Mouse (Mus musculus): ENCODE results near the gene Bpifb6. TPM values are rescaled to one million over a fixed set of nuclear protein-coding genes. Genes with fewer than 3 reads are reported as not detected.

The Bpifb6 gene
- polyA plus RNA-seq, 1 experiment from 2014 or later = not detected

Other genes starting within 250 kb of the Bpifb6 start
- not detected in 2 replicates for gene Dnmt3c, start 203.7 kb upstream of the Bpifb6 start, polyA plus RNA-seq (2016; fragmentation: Nextera tagmentation; extraction: Ambion mirVana)
- 314 and 319 TPM in 2 replicates for gene Mapre1, start 159.1 kb upstream of the Bpifb6 start, polyA plus RNA-seq (2016; fragmentation: Nextera tagmentation; extraction: Ambion mirVana)
- 0.08 and 0.15 TPM in 2 replicates for gene Efcab8, start 120.5 kb upstream of the Bpifb6 start, polyA plus RNA-seq (2016; fragmentation: Nextera tagmentation; extraction: Ambion mirVana)
- not detected in 2 replicates for gene Sun5, start 29.3 kb upstream of the Bpifb6 start, polyA plus RNA-seq (2016; fragmentation: Nextera tagmentation; extraction: Ambion mirVana)
- gene Bpifb2, start 25.3 kb upstream of the Bpifb6 start, polyA plus RNA-seq (2016; fragmentation: Nextera tagmentation; extraction: Ambion mirVana) = not detected in 2 replicates
- not detected in 2 replicates for gene Bpifb3, start 17.8 kb downstream of the Bpifb6 start, polyA plus RNA-seq (2016; fragmentation: Nextera tagmentation; extraction: Ambion mirVana)
- not detected in 2 replicates for gene Bpifb4, start 37.8 kb downstream of the Bpifb6 start, polyA plus RNA-seq (2016; fragmentation: Nextera tagmentation; extraction: Ambion mirVana)
- not detected in 2 replicates for gene Bpifa6, start 74.6 kb downstream of the Bpifb6 start, polyA plus RNA-seq (2016; fragmentation: Nextera tagmentation; extraction: Ambion mirVana)
- gene Bpifa2, start 107.9 kb downstream of the Bpifb6 start, polyA plus RNA-seq (2016; fragmentation: Nextera tagmentation; extraction: Ambion mirVana) = not detected in 2 replicates
- gene Bpifa3, start 229.9 kb downstream of the Bpifb6 start, polyA plus RNA-seq (2016; fragmentation: Nextera tagmentation; extraction: Ambion mirVana) = not detected in 2 replicates
- gene Bpifa1, start 242.5 kb downstream of the Bpifb6 start, polyA plus RNA-seq (2016; fragmentation: Nextera tagmentation; extraction: Ambion mirVana) = 0.18 TPM in 1 of 2 replicates, not detected in the other

Data from hindbrain, embryonic 10.5 days (tissue).